Mouse (Mus musculus) brain, embryonic 14.5 days (tissue): ENCODE data around the gene Zfp787.

Source experiments
- CTCF ChIP-seq: fragments of 200-500 bp; IDR thresholded peaks from 2 replicates; pipeline ENCODE4 v1.5.1; 2012; ENCODE audit warnings: inconsistent platforms, mild to moderate bottlenecking, moderate library complexity, borderline replicate concordance; ENCODE audit not compliant: insufficient read depth, insufficient read length; ENCODE audit errors: extremely low read depth
- POLR2A ChIP-seq: fragments of 200-500 bp; IDR thresholded peaks from 2 replicates; pipeline ENCODE4 v1.6.1; 2012; ENCODE audit warnings: mild to moderate bottlenecking, inconsistent platforms, borderline replicate concordance; ENCODE audit not compliant: poor library complexity, insufficient read depth, insufficient read length, severe bottlenecking; ENCODE audit errors: extremely low read depth

- TF ChIP-seq CTCF, result no peak
- no peak for TF ChIP-seq POLR2A
These were observed 3.8 kb upstream of the Zfp787 start for GRCm38 (mm10) chr7:6159604-6160003.
